Mouse (Mus musculus) right cerebral cortex, postnatal 10 days (tissue): Measurements from ENCODE around the gene Olfr655.

ENCODE experiments used
- DNase-seq, 2 experiments: peaks; one replicate each; pipeline ENCODE4 v3.0.0; 2021; ENCODE audit warnings: low spot score in 2 of 2

Olfr655 gene

GRCm38 (mm10) chr7:104601679-104602078, at the start of gene Olfr655:
TSS of gene Olfr655 (minus strand) at chr7:104601779.
- DNase-seq: no peak

- DNase-seq: peak; percentile 43 to 56
Measured at GRCm38 (mm10) chr7:104646841-104647482, 45.4 kb upstream of the Olfr655 start, which contains the start of gene Olfr658. TSS of gene Olfr658 (minus strand) at chr7:104647305.

GRCm38 (mm10) chr7:104624494-104624893, 22.9 kb upstream of the Olfr655 start, which contains the start of gene Olfr657:
TSS of gene Olfr657 (plus strand) at chr7:104624794.
- DNase-seq: no peak

GRCm38 (mm10) chr7:104613655-104614054, 12.1 kb upstream of the Olfr655 start, which contains the start of gene Olfr656:
TSS of gene Olfr656 (plus strand) at chr7:104613955.
- no peak for DNase-seq

GRCm38 (mm10) chr7:104604727-104605126, 3.1 kb upstream of the Olfr655 start:
- no peak for DNase-seq

- no peak for DNase-seq
Measured at GRCm38 (mm10) chr7:104603173-104603572, 1.6 kb upstream of the Olfr655 start.

GRCm38 (mm10) chr7:104588274-104588673, 13.3 kb downstream of the Olfr655 start:
- no peak for DNase-seq

GRCm38 (mm10) chr7:104586725-104587124, 14.9 kb downstream of the Olfr655 start, which contains the start of gene Olfr654:
TSS of gene Olfr654 (plus strand) at chr7:104587025.
- DNase-seq: no peak

GRCm38 (mm10) chr7:104581429-104581828, 20.1 kb downstream of the Olfr655 start:
- DNase-seq: no peak

- DNase-seq: no peak
Measured at GRCm38 (mm10) chr7:104580846-104581245, 20.7 kb downstream of the Olfr655 start.

- no peak for DNase-seq
Measured at GRCm38 (mm10) chr7:104577014-104577413, 24.6 kb downstream of the Olfr655 start, which contains the start of gene Olfr653. TSS of gene Olfr653 (plus strand) at chr7:104577314.

GRCm38 (mm10) chr7:104560601-104561000, 41.0 kb downstream of the Olfr655 start, which contains the start of gene Olfr652:
TSS of gene Olfr652 (plus strand) at chr7:104560901.
- no peak for DNase-seq

- no peak for DNase-seq
Measured at GRCm38 (mm10) chr7:104552700-104553099, 48.9 kb downstream of the Olfr655 start.

GRCm38 (mm10) chr7:104549833-104550232, 51.7 kb downstream of the Olfr655 start, which contains the start of gene Olfr651:
TSS of gene Olfr651 (plus strand) at chr7:104550133.
- DNase-seq: no peak
